Mouse (Mus musculus) heart, adult 11 months (tissue): ENCODE results near the gene Ccdc22.

Source experiments
- DNase-seq: peaks from one replicate; pipeline ENCODE4 v3.0.0; 2022

Ccdc22 gene

DNA sequence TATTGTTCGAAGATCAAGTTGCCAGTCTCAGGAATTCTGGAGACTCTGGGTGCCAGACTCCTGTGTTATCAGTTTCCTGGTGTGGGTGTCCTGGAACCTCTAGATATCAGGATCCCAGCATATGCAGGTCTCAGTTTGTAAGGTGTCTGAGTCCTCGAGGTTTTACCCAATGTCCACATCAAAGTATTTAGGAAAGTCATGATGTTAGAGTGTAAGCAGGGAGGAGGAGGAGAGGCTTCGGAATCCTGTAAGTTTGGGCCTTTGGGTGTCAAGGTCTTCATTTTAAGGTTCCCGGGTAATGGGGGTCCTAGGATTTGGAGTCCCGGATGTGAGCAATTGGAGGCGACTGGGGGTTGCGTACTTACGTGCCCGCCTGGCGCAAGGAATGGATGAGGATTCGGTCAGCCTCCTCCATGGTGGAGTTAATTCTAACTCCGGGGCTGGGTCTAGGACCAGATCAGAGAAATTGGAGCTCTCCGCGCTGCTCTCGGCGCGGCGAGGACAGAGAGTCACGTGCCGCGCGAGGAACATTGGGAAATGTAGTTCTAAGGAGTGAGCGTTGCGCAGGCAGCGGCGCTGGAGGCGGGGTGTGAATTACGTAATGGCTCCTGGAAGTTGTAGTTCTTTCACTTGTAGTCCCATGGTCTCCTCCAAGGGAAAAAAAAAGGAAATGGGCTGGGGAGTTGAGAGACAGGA, at the start of gene Ccdc22:
TSS of gene Ccdc22 (minus strand) at position 639 of the 696 bp plus-strand sequence.
- DNase-seq: peak; percentile 98

- peak; percentile 100 for DNase-seq
Observed at GRCm38 (mm10) chrX:7648671-7649304, 43.5 kb upstream of the Ccdc22 start.

GRCm38 (mm10) chrX:7645349-7645748, 40.0 kb upstream of the Ccdc22 start:
- peak; percentile 95 for DNase-seq

DNA sequence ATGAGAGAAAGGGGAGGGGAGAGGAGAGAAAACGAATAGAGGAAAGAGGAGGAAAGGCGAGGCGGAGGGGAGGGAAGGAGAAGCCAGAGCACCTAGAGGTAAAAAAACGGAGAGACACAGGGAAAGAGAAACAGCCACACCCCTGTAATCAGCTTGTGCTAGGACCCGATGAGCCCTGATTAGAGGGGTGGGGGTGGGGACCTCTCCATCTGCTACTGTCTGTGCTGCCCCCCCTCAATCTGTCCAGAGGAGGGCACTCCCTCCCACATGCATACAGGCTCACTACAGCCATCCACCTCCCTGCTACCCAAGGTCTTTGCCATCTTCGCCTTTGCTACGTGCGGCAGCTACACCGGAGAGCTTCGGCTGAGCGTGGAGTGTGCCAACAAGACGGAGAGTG, 35.5 kb upstream of the Ccdc22 start:
- DNase-seq: no peak

- peak; percentile 84 for DNase-seq
Observed at GRCm38 (mm10) chrX:7639536-7640325, 34.4 kb upstream of the Ccdc22 start.

GRCm38 (mm10) chrX:7638401-7639091, 33.2 kb upstream of the Ccdc22 start, which contains the start of gene Syp:
Gene Syp (plus strand): TSS chrX:7638471.
- peak; percentile 97 for DNase-seq

DNA sequence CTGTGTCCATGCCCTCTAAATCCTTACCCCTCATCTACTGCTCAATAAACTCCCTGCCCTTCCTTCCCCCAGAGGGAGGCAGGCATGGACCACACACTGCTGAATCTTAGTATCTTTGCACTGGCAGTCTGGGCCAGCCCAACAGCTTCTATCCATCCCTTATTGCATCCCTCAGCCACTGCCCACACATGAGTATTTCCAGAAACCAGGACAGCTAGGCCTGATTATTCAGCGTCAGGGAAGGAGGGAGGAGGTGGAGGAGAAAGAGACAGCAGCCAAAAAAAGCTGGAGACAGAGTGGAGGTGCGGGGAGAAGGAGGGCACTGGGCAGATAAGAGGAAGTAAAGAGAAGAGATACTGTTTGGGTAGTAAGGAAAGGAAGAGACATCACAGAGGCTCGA, 29.8 kb upstream of the Ccdc22 start:
- no peak for DNase-seq

- DNase-seq: no peak
Observed at GRCm38 (mm10) chrX:7632560-7632959, 27.2 kb upstream of the Ccdc22 start.

- DNase-seq: no peak
Observed at GRCm38 (mm10) chrX:7617889-7618551, 12.7 kb upstream of the Ccdc22 start.

- no peak for DNase-seq
Observed at GRCm38 (mm10) chrX:7610536-7611258, 5.4 kb upstream of the Ccdc22 start.

GRCm38 (mm10) chrX:7610035-7610434, 4.7 kb upstream of the Ccdc22 start:
- no peak for DNase-seq

DNA sequence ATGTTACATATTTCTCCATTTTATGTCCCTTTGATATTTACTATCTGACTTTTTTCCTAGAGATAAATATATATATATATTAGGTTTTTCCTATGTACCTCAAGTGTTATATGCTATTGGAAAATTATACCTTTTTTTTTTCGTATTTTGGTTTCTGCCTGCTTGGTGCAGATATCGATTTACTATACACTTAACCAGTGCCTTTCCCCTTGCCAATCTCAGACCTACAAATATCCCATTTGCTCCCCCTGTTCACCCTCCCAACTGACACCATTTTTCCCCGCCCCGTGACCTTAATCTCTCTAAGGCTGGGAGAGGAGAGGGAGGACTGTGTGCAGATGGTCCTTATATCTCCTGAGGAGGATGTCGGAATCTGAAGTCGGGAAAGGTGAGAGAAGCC, 1.5 kb upstream of the Ccdc22 start, which contains the start of gene Cacna1f:
TSS of gene Cacna1f (plus strand) at position 301 of the 400 bp plus-strand sequence.
- no peak for DNase-seq

DNA sequence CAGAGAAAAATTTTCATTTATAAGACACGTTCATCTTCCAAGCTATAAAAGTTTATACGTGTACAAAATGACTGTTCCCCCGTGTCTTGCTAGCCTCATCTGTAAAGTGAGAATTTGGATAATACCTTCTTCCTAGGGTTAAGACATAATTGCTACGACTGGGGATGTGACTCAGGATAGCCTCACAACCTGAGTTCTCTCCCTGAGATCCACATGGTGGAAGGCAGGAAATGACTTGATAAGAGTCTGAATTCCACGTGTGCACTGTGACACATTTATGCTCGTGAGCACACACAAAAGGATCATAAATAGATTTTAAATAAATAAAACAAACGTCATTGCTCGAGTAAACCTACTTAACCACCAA, 241 bp upstream of the Ccdc22 start:
- DNase-seq: no peak

GRCm38 (mm10) chrX:7604004-7604403, 1.3 kb downstream of the Ccdc22 start:
- no peak for DNase-seq

GRCm38 (mm10) chrX:7595371-7595770, 9.9 kb downstream of the Ccdc22 start:
- DNase-seq: no peak

DNA sequence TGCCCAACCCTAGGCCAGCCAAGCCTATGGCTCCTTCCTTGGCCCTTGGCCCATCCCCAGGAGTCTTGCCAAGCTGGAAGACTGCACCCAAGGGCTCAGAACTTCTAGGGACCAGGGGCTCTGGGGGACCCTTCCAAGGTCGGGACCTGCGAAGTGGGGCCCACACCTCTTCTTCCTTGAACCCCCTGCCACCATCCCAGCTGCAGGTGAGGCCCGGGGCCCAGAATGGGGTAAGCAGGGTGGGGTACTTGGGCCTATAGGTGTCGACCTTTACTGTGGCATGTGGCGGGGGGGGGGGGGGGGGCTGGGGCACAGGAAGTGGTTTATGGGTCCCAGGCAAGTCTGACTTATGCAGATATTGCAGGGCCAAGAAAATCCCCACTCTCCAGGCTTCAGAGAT, 19.0 kb downstream of the Ccdc22 start:
- DNase-seq: peak; percentile 75

GRCm38 (mm10) chrX:7583881-7584280, 21.4 kb downstream of the Ccdc22 start:
- peak; percentile 68 for DNase-seq

- peak; percentile 16 for DNase-seq
Observed at GRCm38 (mm10) chrX:7581151-7581550, 24.2 kb downstream of the Ccdc22 start.

DNA sequence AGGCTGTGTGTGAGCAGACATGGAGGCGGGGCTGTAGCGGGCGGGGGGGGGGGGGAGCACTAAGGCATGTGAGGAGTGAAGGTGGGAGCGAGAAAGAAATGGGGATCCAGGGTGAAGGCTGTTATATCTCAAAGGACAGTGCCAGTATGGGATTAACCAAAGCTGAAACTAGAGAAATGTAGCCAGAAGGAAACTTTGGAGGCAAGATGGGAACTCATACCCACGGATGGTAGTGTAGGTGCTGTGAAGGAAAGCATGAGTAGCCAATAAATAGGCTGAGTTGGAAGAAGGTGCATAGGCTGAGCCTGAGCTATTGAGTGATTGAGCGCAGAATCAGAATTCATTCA, 30.5 kb downstream of the Ccdc22 start:
- no peak for DNase-seq

DNA sequence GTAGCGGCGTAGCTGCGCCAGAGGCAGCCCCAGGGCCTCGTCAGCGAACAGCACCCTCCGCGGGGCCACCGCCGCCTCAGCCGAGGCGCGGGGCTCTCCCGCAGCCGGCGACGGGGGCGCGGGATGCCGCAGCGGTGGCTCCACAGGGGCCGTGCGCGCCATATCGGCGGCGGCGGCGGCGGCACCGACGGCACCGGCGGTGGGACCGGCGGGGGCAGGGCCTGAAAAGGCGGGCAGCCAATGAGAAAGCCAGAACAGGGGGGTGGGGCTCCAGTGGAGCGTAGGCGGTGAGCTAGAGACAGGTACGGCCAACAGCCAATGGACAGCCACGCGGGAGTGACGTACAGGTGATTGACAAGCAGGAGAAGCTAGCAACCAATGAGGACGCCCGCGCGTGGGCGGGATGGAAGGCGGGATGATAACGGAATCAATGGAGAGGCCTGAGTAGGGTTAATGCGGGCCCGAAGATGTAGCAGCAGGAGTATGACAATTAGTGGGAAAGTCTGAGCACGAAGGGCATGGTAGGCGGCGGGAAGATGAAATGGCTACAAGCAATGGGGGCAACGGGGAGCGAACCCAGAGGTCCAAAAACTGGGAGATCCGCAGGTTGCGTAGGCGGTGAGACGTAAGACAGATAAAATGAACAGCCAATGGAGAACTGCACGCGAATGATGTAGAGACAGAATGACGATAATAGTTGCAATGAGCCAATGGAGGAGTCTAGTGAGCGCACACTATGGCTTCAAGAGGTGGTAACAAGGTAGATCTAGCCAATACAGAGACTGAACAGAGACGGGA, 31.0 kb downstream of the Ccdc22 start, which contains the start of gene Ppp1r3f:
TSS of gene Ppp1r3f (minus strand) at position 197 of the 798 bp plus-strand sequence.
- DNase-seq: peak; percentile 100
